Mouse (Mus musculus) c-Kit-positive CD71-positive TER-119-positive erythroid progenitor cells, embryonic 14.5 days (primary cell): ENCODE data around the gene Hccs.
A peak's percentile ranks its signal among the peaks of the same experiment; 100 is the strongest.
"Not testable (repeated sequence)": the region's sequence is repeated elsewhere in the genome, so short reads cannot be mapped to it uniquely, and the experiment has no call there.

ENCODE experiments used
- DNase-seq: peaks from one replicate; pipeline ENCODE4 v3.0.0-alpha.2; 2013; ENCODE audit warnings: low spot score

Hccs gene

GRCm38 (mm10) chrX:169319945-169320667 lies at the start of gene Hccs:
TSS of gene Hccs (minus strand) at chrX:169320372.
- DNase-seq: peak; percentile 78

- DNase-seq: no peak
These were observed 37.1 kb upstream of the Hccs start for GRCm38 (mm10) chrX:169357146-169357772.

DNA sequence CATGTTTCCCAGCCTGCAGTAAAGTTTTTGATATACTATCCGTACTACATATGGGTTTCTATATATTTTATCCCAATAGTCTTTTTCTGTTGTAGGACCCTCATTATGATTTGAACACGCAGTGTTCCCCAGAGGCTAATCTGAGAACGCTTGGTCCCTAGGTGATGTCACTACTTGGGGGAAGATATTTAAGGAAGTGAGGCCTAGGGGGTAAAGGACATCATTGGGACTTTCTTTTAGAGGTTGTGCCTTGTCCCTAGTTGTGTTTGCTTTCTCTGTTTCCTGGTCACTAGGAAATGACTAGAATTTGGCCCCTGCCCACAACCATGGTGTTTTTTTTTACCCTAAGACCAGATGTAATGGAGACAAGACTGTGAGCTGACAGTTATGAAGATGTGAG lies 18.0 kb upstream of the Hccs start:
- DNase-seq: no peak

- no peak for DNase-seq
These were observed 17.4 kb upstream of the Hccs start for GRCm38 (mm10) chrX:169337559-169337958.

GRCm38 (mm10) chrX:169332264-169332663 lies 12.1 kb upstream of the Hccs start:
- no peak for DNase-seq

GRCm38 (mm10) chrX:169325929-169326595 lies 5.9 kb upstream of the Hccs start:
- no peak for DNase-seq

- not testable (repeated sequence) for DNase-seq
These were observed 465 bp upstream of the Hccs start for GRCm38 (mm10) chrX:169320668-169321005.

DNA sequence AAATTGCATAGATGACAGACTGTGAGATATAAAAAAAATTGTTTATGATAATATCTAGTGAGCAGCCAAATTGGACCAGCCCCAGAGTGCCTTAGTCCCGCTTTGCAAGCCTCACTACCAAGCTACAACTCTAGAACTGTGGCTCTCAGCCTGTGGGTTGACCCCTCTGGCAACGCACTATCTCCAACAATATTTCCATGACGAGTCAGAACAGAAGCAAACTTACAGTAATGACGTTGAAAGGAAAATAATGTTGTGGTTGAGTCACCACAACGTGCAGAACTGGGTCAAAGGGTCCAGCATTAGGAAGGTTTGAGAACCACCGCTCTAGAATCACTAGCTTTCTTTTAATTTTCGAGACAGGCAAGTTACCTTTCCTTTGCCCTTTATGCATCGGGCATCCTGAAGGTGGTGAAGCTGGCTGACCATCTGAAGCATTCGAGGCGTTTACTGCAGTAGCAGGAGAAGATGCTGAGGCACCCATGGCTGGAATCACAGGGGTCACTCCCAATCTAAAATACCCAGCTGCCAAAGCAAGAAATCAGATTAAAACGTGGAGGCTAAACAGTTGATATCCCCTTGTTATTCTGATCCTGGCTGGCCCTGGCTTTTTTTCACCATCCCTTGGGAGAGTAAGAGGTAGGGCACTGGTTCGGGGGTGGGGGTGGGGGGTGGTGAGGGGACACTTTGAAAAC lies 959 bp downstream of the Hccs start:
- DNase-seq: no peak

DNA sequence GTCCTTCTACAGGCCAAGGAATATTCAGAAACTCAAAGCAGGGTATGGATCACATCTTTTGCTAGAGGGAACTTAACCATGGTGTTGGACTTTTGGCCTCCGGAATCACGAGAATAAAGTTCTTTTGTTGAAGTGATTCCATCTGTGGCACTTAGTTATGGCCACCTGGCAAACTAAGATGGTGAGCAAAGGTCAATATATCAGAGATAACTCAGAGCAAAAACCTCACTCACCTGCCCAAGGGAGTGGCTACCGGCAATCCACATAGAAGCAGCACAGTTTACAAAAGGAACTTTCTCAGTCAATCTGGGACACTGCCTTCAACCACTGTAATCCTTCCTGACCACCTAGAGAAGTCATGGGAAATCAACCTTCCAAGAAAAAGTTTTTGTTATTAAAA lies 11.6 kb downstream of the Hccs start:
- DNase-seq: no peak

DNA sequence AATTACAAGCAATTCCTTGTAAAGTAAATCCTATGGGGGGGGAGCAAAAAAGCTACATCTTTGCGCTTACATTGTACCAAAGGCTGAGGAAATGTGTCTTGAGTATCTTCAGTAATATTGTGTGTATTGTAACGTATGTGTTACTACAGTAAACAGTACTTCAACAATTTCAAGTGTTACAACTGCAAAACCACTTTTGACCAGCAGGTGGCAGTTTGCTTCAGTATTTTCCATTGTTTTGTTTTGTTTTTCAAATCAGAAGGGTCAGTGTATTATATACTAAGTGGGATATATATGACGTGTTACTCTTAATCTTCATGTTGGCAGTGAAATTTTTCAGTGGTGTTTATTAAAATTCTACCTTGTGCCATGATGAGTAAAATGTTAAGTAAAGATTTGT lies 16.2 kb downstream of the Hccs start:
- DNase-seq: peak; percentile 61

GRCm38 (mm10) chrX:169302271-169303045 lies 17.7 kb downstream of the Hccs start:
- no peak for DNase-seq

DNA sequence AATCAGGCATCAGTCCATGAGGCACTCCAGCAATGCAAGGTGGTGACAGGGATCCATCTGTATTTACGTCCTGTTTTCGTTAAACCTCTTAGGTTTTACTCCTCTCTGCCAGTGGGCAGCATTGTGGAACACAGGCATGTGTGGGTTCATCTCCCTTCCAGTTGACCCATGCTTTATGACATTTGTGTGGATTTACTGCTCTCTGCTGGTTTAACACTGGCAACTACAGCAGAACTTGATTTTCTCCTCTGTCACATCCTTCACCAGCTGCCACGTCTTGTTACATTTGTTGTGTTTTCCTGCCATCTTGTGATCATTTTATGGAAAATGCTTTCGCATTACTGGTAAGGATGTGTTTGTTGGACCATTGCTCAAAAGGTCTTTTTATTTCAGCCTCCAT lies 20.6 kb downstream of the Hccs start:
- no peak for DNase-seq

DNA sequence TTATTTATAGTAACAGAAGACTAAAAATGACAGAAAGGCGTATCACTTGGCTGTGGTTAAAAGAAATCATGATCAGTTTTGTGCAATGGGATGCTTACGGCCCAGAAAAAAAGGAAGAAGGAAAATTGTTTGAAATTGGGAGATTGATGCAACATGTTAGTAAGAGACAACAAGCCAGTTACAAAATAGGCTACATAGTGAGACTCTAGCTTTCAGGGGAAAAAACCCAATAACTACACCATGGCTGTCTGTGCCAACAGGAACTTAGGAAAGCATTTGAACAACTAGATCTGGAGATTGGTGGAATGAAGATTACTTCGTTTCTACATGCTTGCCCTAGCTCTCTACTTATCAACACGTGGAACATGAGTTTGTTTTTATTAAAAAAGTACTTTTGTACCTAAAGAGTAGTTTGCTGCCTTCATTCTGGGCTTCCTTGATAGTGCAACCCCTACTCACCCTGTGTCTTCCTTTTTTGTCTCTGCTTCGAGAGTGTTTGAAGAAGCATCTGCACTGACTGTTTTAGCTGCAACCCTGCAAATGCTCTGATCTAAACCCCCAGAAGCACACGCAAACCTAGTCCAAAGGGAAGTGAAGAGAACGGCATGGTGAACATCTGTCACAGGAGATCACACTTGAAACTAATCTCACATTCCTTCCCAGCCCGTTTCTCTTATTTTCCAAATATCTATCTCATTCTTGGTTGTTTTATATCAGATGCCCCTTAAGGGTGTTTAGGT lies 56.6 kb downstream of the Hccs start:
- DNase-seq: no peak

DNA sequence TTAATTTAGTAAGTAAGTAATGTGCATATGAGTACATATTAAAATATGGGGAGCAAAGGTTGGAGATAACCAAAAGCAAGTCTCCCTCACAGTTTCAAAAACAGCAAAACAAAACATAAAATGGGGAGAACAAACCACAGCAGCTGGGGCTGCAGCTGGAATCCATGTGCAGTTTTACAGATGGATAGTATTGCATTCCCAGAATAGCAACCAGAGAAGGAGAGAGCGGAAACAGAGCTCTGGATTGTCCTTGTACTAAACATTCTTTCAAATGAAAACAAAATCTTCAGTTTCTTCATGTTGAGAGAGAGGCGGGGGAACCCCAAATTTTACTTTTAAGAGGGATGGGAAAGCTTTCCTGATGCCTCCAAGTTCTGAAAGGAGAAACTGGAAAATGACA lies 58.0 kb downstream of the Hccs start:
- no peak for DNase-seq

- DNase-seq: no peak
These were observed 59.1 kb downstream of the Hccs start for GRCm38 (mm10) chrX:169261034-169261433.

GRCm38 (mm10) chrX:169256741-169257140 lies 63.4 kb downstream of the Hccs start:
- no peak for DNase-seq

- no peak for DNase-seq
These were observed 64.3 kb downstream of the Hccs start for GRCm38 (mm10) chrX:169255915-169256314.

- no peak for DNase-seq
These were observed 97.7 kb downstream of the Hccs start for GRCm38 (mm10) chrX:169222357-169223062.

DNA sequence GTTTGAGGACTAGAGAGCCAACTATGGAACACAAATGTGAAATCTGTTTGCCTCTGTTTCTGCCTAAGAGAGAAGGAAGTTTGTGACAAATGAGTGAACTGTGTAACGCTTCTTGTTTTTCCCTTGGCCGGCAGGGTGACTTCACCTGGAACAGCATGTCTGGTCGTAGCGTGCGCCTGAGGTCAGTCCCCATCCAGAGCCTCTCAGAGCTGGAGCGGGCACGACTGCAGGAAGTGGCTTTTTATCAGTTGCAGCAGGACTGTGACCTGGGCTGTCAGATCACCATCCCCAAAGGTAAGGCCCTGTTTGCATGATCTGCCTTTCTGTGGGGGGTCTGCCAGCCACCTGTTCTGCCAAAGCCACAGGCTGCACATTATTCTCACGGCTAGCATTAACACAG lies 100.1 kb downstream of the Hccs start:
- DNase-seq: no peak

DNA sequence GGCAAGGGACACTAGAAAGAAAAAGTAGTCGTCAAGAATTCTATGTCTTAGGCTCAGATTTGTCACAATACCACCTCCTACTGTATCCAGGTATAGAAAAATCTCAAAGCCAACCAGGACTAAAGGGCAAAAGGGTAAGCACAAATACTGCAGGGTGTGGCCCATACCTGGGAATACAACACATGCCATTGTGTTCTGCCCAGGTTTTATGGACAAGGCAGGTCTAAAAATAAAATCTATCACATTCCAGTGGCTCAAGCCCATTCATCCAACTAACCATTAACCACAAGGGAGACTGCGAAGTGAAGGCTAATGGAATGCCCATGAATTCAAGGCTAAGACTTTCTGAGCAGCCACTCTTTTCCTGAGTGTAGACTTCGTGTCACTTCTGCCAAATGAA lies 110.2 kb downstream of the Hccs start:
- DNase-seq: no peak
